Mouse (Mus musculus) heart, postnatal 0 days (tissue): ENCODE measurements at regions not wholly inside any gene's neighbourhood (a gene's known extent, or its start where the extent isn't known, plus 50 kb on each side); places are given as distances from the start of the nearest gene placed in this dataset.

Experiments
- ATAC-seq: fragments of 200-750 bp; cut with Nextera tagmentation; 2 replicates; pipeline ENCODE4 v1.8.0; 2017; ENCODE audit warnings: low read depth, moderate number of reproducible peaks, moderate library complexity; ENCODE audit not compliant: insufficient read depth
- DNase-seq: peaks from one replicate; pipeline ENCODE4 v3.0.0-alpha.2; 2016; ENCODE audit warnings: low spot score
- H3K27ac ChIP-seq: fragments of 300-500 bp; sonication (generic); 2 replicates; pipeline ENCODE4 v1.5.1; 2014; ENCODE audit warnings: low read depth, mild to moderate bottlenecking
- H3K27me3 ChIP-seq: fragments of 300-500 bp; sonication (generic); 2 replicates; pipeline ENCODE4 v1.6.1; 2014; ENCODE audit warnings: low read length, mixed read lengths; ENCODE audit not compliant: control insufficient read depth, insufficient read depth
- H3K36me3 ChIP-seq: fragments of 300-500 bp; sonication (generic); replicated peaks from 2 replicates; pipeline ENCODE4 v1.6.1; 2014; ENCODE audit warnings: low read length, mixed read lengths; ENCODE audit not compliant: control insufficient read depth, insufficient read depth
- H3K4me1 ChIP-seq: fragments of 300-500 bp; sonication (generic); 2 replicates; pipeline ENCODE4 v1.6.1; 2014; ENCODE audit warnings: antibody characterized with exemption; ENCODE audit not compliant: control insufficient read depth, insufficient read depth
- H3K4me2 ChIP-seq: fragments of 300-500 bp; sonication (generic); 2 replicates; pipeline ENCODE4 v1.6.1; 2014; ENCODE audit warnings: low read depth, mild to moderate bottlenecking, low read length, moderate library complexity
- H3K4me3 ChIP-seq: fragments of 300-500 bp; sonication (generic); 2 replicates; pipeline ENCODE4 v1.5.1; 2014; ENCODE audit warnings: low read depth, low read length
- H3K9ac ChIP-seq: fragments of 300-500 bp; sonication (generic); replicated peaks from 2 replicates; pipeline ENCODE4 v1.6.1; 2014; ENCODE audit warnings: low read depth, low read length, mixed read lengths
- H3K9me3 ChIP-seq: fragments of 300-500 bp; sonication (generic); replicated peaks from 2 replicates; pipeline ENCODE4 v1.6.1; 2016; ENCODE audit warnings: low read length; ENCODE audit not compliant: control insufficient read depth
- CTCF ChIP-seq: IDR thresholded peaks from 2 replicates; pipeline ENCODE4 v1.5.1; 2016; ENCODE audit warnings: antibody characterized with exemption, control low read depth, low read depth
- EP300 ChIP-seq: IDR thresholded peaks from 2 replicates; pipeline ENCODE4 v1.6.1; 2016; ENCODE audit warnings: antibody characterized with exemption, low read depth
- WGBS: fragments of 180-500 bp; shearing (Covaris S2); extraction: QIAGEN DNeasy Blood & Tissue Kit; methylation state at CpG from one replicate; pipeline ENCODE4 v1.1.7; 2014; 5-methylcytosine and 5-hydroxymethylcytosine counted together

DNA sequence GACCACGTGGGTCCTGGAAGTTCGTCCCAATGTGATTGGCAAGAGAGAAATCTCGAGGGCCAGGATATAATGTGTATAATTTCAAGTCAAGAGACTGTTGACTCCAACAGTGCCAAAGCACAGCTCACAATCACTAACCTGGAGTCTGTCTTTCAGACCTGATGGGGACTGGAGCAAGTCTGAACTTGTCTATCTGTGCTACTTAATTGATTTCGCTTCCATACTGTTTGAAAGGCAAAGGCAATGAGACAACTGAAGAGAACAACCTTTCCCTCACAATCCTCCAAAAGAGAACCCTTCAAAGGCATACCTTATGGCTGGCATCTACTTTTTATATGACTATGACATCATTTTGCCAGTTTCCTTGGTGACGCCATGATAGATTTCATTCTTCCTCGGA lies 390.5 kb upstream of the Pkdcc start:
- Histone ChIP-seq H3K27ac (no peak overlapping the region), H3K4me3 (no peak overlapping the region), H3K9me3 (no peaks in the 10 kb centered on the region), H3K36me3 (no peaks in the 10 kb centered on the region), H3K4me2 (no peak overlapping the region), H3K4me1 (no peaks in the 10 kb centered on the region), H3K9ac (no peak overlapping the region), H3K27me3 (no peaks in the 10 kb centered on the region)
- WGBS: 77% methylated on average over 6 of the region's 6 CpGs
- no peak for ATAC-seq
- no peak for TF ChIP-seq CTCF
- DNase-seq: no peak

DNA sequence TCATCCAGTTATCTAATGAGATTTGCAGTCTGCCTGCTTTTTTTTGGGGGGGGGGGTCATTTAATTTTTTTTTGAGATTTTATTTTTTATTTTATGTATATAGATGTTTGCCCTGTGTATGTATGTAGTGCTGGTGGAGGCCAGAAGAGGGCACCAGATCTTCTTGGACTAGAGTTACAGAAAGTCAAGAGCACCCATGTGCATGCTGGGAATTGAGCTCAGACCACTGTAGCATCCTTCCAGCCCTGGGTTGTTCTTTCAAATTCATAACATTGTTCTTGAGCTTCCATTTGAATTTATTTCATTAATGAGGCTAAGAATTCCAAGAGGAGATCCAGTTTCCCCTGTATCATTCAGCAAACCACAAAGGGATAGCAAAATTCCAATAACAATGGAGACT lies 387.9 kb upstream of the Pkdcc start:
- Histone ChIP-seq H3K27me3 (no peaks in the 10 kb centered on the region), H3K4me1 (no peaks in the 10 kb centered on the region), H3K27ac (no peak overlapping the region), H3K36me3 (no peaks in the 10 kb centered on the region), H3K4me3 (no peak overlapping the region), H3K9me3 (no peaks in the 10 kb centered on the region), H3K9ac (no peak overlapping the region), H3K4me2 (no peak overlapping the region)
- no peak for ATAC-seq
- TF ChIP-seq CTCF (no peak), EP300 (no peak)
- no peak for DNase-seq

DNA sequence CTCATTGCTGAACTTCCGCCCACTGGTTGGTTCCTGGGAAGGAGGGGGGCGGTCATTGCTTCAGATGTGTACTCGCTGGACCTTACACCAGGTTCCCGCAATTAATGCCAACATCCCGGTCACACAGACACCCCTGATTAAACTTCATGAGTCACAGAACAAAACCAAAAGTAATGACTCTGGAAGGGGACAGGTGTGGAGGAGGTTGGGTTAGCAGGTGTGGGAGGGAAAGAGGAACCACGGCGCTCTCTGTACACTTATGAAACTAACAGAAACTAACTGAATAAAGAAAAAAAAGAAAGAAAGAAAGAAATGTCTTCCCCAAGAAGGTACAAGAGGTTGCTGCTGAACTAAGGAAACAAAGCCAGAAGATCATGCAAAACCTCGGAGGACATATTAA lies 387.3 kb upstream of the Pkdcc start:
- Histone ChIP-seq H3K36me3 (no peaks in the 10 kb centered on the region), H3K9ac (no peak overlapping the region)
- 91% methylated on average over 8 of the region's 8 CpGs for WGBS

DNA sequence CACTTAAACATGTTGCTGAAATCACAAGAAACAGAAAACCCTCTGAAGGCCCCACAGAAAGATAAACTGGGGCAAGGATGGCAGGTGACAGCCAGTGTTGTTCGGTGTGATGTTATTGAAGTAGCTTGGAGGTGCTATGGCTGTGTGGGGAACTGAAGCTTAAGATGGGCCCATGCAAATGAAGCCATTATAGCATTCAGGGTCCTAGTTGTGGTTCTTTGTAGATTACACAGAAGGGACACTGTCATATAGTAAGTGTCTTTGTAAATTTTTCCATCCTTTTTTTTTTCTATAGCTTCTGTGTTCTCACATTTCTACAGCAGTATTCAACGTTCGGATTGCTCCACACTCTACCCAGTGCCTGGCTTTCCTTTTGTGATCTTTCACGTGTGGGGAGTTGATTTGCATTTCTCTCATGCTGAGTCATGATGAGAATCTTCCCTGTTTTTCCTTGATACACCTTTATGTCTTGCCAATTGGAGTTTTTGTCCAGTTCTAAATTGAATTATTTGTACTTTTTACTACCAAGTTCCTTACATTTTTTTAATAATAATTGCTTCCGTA lies 386.6 kb upstream of the Pkdcc start:
- H3K27ac ChIP-seq: no peak overlapping the region
- TF ChIP-seq CTCF (no peak), EP300 (no peak)
- ATAC-seq (no peak), DNase-seq (no peak)
- no peaks in the 10 kb centered on the region for H3K4me1 ChIP-seq
- H3K4me3 ChIP-seq: no peak overlapping the region
- H3K36me3 ChIP-seq: no peaks in the 10 kb centered on the region
- no peaks in the 10 kb centered on the region for H3K9me3 ChIP-seq
- 81% methylated on average over 5 of the region's 5 CpGs for WGBS
- no peaks in the 10 kb centered on the region for H3K27me3 ChIP-seq
- H3K9ac ChIP-seq: no peak overlapping the region
- no peak overlapping the region for H3K4me2 ChIP-seq

More for the DNA sequence above, 387.3 kb upstream of the Pkdcc start:
- H3K4me1 ChIP-seq: no peaks in the 10 kb centered on the region
- H3K4me3 ChIP-seq: no peak overlapping the region
- H3K9me3 ChIP-seq: no peaks in the 10 kb centered on the region
- H3K4me2 ChIP-seq: no peak overlapping the region
- ATAC-seq: no peak
- no peak for DNase-seq
- no peaks in the 10 kb centered on the region for H3K27me3 ChIP-seq
- TF ChIP-seq CTCF (no peak), EP300 (no peak)
- H3K27ac ChIP-seq: no peak overlapping the region

DNA sequence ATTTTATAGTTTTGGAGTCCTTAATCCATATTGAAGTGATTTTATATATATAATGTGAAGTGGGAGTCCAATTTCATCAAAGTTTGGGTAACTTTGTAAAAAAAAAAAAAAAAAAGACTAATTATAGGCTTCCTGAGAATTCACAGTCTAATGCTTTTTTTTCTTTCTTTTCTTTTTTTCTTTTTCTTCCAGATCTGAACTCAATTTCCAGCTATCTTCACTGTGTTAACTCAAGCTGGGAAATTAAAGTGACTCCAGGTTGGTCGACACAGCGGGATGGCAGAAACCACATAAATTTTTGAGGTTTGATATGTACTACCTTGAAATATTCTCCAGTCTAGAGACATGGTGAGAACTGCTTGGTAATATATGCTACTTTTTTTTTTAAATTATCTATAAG lies 385.7 kb upstream of the Pkdcc start:
- H3K4me1 ChIP-seq: no peaks in the 10 kb centered on the region
- 86% methylated on average over 2 of the region's 2 CpGs for WGBS
- no peak overlapping the region for H3K4me3 ChIP-seq
- H3K27me3 ChIP-seq: no peaks in the 10 kb centered on the region
- no peak overlapping the region for H3K27ac ChIP-seq
- H3K36me3 ChIP-seq: no peaks in the 10 kb centered on the region
- DNase-seq: no peak
- H3K9ac ChIP-seq: no peak overlapping the region
- no peak overlapping the region for H3K4me2 ChIP-seq
- no peak for ATAC-seq
- no peak for TF ChIP-seq EP300
- TF ChIP-seq CTCF: no peak
- no peaks in the 10 kb centered on the region for H3K9me3 ChIP-seq

DNA sequence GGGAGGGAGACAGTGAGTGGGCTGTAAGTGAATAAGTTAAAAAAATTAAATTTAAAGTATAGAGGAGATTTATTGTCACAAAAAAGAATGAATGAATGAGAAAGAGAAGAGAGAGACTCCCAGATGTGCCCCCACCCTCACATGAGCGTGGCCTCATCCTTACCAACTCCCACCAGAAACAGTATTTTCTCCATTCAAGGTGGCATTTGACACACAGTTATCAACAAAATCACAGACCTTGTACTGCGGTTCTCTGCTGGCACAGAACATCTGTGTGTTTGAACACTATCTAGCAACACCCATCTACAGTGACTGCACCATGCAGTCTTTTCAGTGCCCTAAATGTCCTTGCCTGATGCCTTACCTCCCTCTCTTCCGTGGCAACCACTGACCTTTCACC lies 380.9 kb upstream of the Pkdcc start:
- DNase-seq (no peak), ATAC-seq (no peak)
- H3K36me3 ChIP-seq: no peaks in the 10 kb centered on the region
- no peak overlapping the region for H3K4me2 ChIP-seq
- TF ChIP-seq EP300 (no peak), CTCF (no peak)
- H3K27me3 ChIP-seq: no peaks in the 10 kb centered on the region
- no peaks in the 10 kb centered on the region for H3K4me1 ChIP-seq
- 71% methylated on average over 3 of the region's 3 CpGs for WGBS
- no peak overlapping the region for H3K4me3 ChIP-seq
- no peak overlapping the region for H3K9ac ChIP-seq
- H3K27ac ChIP-seq: no peak overlapping the region
- H3K9me3 ChIP-seq: no peaks in the 10 kb centered on the region
